Mouse (Mus musculus) ES-Bruce4 (cell line): ENCODE measurements around the gene Zfp2. TPM values are rescaled to one million over a fixed set of nuclear protein-coding genes. Genes with fewer than 3 reads are reported as not detected.
A peak's percentile ranks its signal among the peaks of the same experiment; 100 is the strongest.

Experiments used
- H3K27ac ChIP-seq: 2 replicates; pipeline ENCODE4 v1.5.1; 2012; ENCODE audit warnings: low read length, inconsistent platforms; ENCODE audit not compliant: insufficient read depth
- H3K27me3 ChIP-seq: 2 replicates; pipeline ENCODE4 v1.6.1; 2012; ENCODE audit warnings: mild to moderate bottlenecking, low read length, inconsistent platforms; ENCODE audit not compliant: control insufficient read depth, poor library complexity, insufficient read depth, severe bottlenecking
- H3K36me3 ChIP-seq: 2 replicates; pipeline ENCODE4 v1.6.1; 2012; ENCODE audit warnings: inconsistent platforms, mild to moderate bottlenecking, low read length, moderate library complexity; ENCODE audit not compliant: control insufficient read depth, poor library complexity, insufficient read depth, severe bottlenecking
- H3K4me1 ChIP-seq: one replicate; pipeline ENCODE4 v1.8.1; 2011; ENCODE audit warnings: low read length; ENCODE audit not compliant: control insufficient read depth, insufficient read depth
- H3K4me3 ChIP-seq: 2 replicates; pipeline ENCODE4 v1.5.1; 2011; ENCODE audit warnings: low read depth, mild to moderate bottlenecking, low read length
- H3K9ac ChIP-seq: 2 replicates; pipeline ENCODE4 v1.6.1; 2012; ENCODE audit warnings: low read depth, mild to moderate bottlenecking, inconsistent platforms; ENCODE audit not compliant: poor library complexity, severe bottlenecking
- H3K9me3 ChIP-seq: replicated peaks from 2 replicates; pipeline ENCODE4 v1.6.1; 2012; ENCODE audit warnings: mild to moderate bottlenecking, low read length, inconsistent platforms; ENCODE audit not compliant: control insufficient read depth, poor library complexity, insufficient read depth, severe bottlenecking
- CTCF ChIP-seq: IDR thresholded peaks from one replicate; pipeline ENCODE4 v1.8.1; 2011; ENCODE audit warnings: low read depth, low read length
- EP300 ChIP-seq: IDR thresholded peaks from 2 replicates; pipeline ENCODE4 v1.6.1; 2011; ENCODE audit warnings: low read depth, low read length; ENCODE audit not compliant: insufficient read depth
- POLR2A ChIP-seq: IDR thresholded peaks from one replicate; pipeline ENCODE4 v1.8.1; 2011; ENCODE audit warnings: low read length; ENCODE audit not compliant: insufficient read depth
- polyA plus RNA-seq: library from polyadenylated mRNA; stranded (reverse); fragments of >200 nt; gene quantifications from 2 replicates; pipeline ENCODE4 v1.2.4, GENCODE M21; 2011; ENCODE audit warnings: low read depth; ENCODE audit not compliant: missing spikeins, insufficient read depth, insufficient read length

Zfp2 gene
- polyA plus RNA-seq, 1 experiment = 16.5 TPM

GRCm38 (mm10) chr11:50939621-50940366 lies 23.8 kb upstream of the Zfp2 start:
- no peaks in the 10 kb centered on the region for H3K9me3 ChIP-seq
- no peak for TF ChIP-seq EP300
- no peak for TF ChIP-seq POLR2A
- TF ChIP-seq CTCF = peak; percentile 35
- no peak overlapping the region for H3K27ac ChIP-seq
- H3K4me1 ChIP-seq = no peaks in the 10 kb centered on the region
- no peak overlapping the region for H3K9ac ChIP-seq
- H3K36me3 ChIP-seq = no peaks in the 10 kb centered on the region
- 0 out of 2 replicates have a peak, but pooled peaks cover 2% of the 10 kb centered on the region for H3K27me3 ChIP-seq
- no peak overlapping the region for H3K4me3 ChIP-seq

DNA sequence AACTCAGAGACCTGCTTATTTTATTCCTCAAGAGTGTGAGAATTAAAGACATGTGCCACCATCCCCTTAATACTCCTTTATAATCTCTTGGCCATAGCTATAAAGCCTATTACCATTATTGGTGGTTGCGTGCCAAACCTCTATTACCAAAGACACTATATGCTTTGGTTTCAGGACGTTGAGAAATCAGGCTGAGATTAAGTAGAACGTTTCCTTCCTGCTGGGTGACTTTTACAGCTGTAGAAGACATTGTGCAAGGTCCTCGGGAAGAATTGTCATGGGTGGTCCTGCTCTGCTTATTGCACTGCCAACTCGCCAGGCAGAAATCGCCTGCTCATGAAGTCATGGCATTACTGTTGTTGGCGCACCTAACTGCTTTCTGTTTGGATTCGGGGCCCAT lies 22.5 kb upstream of the Zfp2 start:
- Histone ChIP-seq H3K27ac (no peak overlapping the region), H3K9me3 (no peaks in the 10 kb centered on the region)

DNA sequence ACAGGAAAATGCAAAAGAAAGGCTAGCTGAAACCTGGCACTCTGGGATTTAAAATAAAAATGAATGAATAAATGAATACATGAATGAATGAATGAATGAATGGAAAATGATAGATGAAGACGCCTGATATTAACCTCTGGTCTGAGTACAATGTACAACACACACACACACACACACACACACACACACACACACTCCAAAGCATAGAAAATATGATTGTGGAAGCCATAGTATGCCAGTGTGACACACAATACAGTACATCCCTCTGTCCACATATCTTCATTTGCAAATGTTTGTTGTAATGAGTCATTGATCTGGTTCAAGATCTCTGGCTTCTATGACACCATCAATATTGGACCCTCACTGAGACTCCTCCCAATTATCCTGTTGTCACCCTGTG lies 16.1 kb upstream of the Zfp2 start:
- no peaks in the 10 kb centered on the region for H3K4me1 ChIP-seq
- H3K9me3 ChIP-seq = no peaks in the 10 kb centered on the region
- H3K27me3 ChIP-seq = no peaks in the 10 kb centered on the region
- no peak overlapping the region for H3K4me3 ChIP-seq
- H3K9ac ChIP-seq = peak overlapping the region; percentile 73; the same call in 1 of the 2 replicates
- TF ChIP-seq EP300 (no peak), POLR2A (no peak), CTCF (no peak)
- no peak overlapping the region for H3K27ac ChIP-seq
- no peaks in the 10 kb centered on the region for H3K36me3 ChIP-seq

More for the DNA sequence above, 22.5 kb upstream of the Zfp2 start:
- Histone ChIP-seq H3K4me1 (no peaks in the 10 kb centered on the region), H3K27me3 (0 out of 2 replicates have a peak, but pooled peaks cover 2% of the 10 kb centered on the region), H3K4me3 (no peak overlapping the region), H3K9ac (no peak overlapping the region), H3K36me3 (no peaks in the 10 kb centered on the region)
- TF ChIP-seq POLR2A (no peak), EP300 (no peak), CTCF (no peak)

GRCm38 (mm10) chr11:50931451-50931866 lies 15.5 kb upstream of the Zfp2 start, which contains the start of gene Zfp354b:
Zfp354b (minus strand) TSS chr11:50931633.
- Histone ChIP-seq H3K4me3 (peak within 1 kb of the TSS; percentile 92), H3K4me1 (no peaks in the 10 kb centered on the region), H3K27me3 (no peaks in the 10 kb centered on the region), H3K27ac (no peak within 1 kb of the TSS), H3K9me3 (no peaks in the 10 kb centered on the region), H3K9ac (peak within 1 kb of the TSS; percentile 73), H3K36me3 (no peaks in the 10 kb centered on the region)
- TF ChIP-seq CTCF = no peak
- no peak for TF ChIP-seq EP300
- no peak for TF ChIP-seq POLR2A

- Histone ChIP-seq H3K27me3 (no peaks in the 10 kb centered on the region), H3K9me3 (no peaks in the 10 kb centered on the region), H3K4me3 (peak overlapping the region; percentile 92), H3K4me1 (no peaks in the 10 kb centered on the region), H3K36me3 (no peaks in the 10 kb centered on the region), H3K27ac (no peak overlapping the region), H3K9ac (peak overlapping the region; percentile 73)
- TF ChIP-seq POLR2A (no peak), CTCF (no peak), EP300 (no peak)
These were observed 15.1 kb upstream of the Zfp2 start for GRCm38 (mm10) chr11:50931021-50931420.

GRCm38 (mm10) chr11:50930469-50931014 lies 14.6 kb upstream of the Zfp2 start:
- no peaks in the 10 kb centered on the region for H3K27me3 ChIP-seq
- no peaks in the 10 kb centered on the region for H3K36me3 ChIP-seq
- peak overlapping the region; percentile 73; the same call in 1 of the 2 replicates for H3K9ac ChIP-seq
- H3K9me3 ChIP-seq = no peaks in the 10 kb centered on the region
- H3K4me3 ChIP-seq = peak overlapping the region; percentile 92
- H3K27ac ChIP-seq = no peak overlapping the region
- no peak for TF ChIP-seq POLR2A
- TF ChIP-seq CTCF = no peak
- TF ChIP-seq EP300 = no peak
- H3K4me1 ChIP-seq = no peaks in the 10 kb centered on the region
